Mouse (Mus musculus): ENCODE data around the gene Fam189a1. TPM values are rescaled to one million over a fixed set of nuclear protein-coding genes. Genes with fewer than 3 reads are reported as not detected.

Gene Fam189a1
- total and polyA plus RNA-seq, 3 experiments = 0.10 TPM; not detected in 2

- Histone ChIP-seq H3K4me1 (ENCODE audit: control insufficient read depth in 1 of 2, insufficient read depth in 2 of 2) (no peaks in the 10 kb centered on the region), H3K9me3 (replicated peaks; ENCODE audit: low read length) (peaks cover 36% of the 10 kb centered on the region), H3K4me3 (replicated peaks in 1 of 3; ENCODE audit: low read depth in 2 of 3, low read length in 2 of 3, poor library complexity in 1 of 3) (no peak overlapping the region), H3K27ac (ENCODE audit: insufficient read depth, low read depth) (no peak overlapping the region), H3K4me2 (ENCODE audit: insufficient read depth, low read depth, poor library complexity, severe bottlenecking) (no peak overlapping the region), H3K79me2 (replicated peaks; ENCODE audit: control insufficient read depth, extremely low read depth, insufficient read depth, poor library complexity, severe bottlenecking) (no peaks in the 10 kb centered on the region), H3K27me3 (replicated peaks) (peaks cover 2% of the 10 kb centered on the region), H3K9ac (ENCODE audit: insufficient read depth, low read depth) (no peak overlapping the region), H3K36me3 (replicated peaks in 1 of 2; ENCODE audit: control insufficient read depth in 1 of 2, insufficient read depth in 1 of 2, low read length in 1 of 2) (no peaks in the 10 kb centered on the region)
- TF ChIP-seq TCF12 (IDR thresholded peaks at IDR 0.05; ENCODE audit: low read depth, low read length) = no peak
- TF ChIP-seq MEF2A (IDR thresholded peaks at IDR 0.05; ENCODE audit: borderline replicate concordance, low read depth, low read length) = no peak
- TF ChIP-seq ZKSCAN1 (IDR thresholded peaks at IDR 0.05; ENCODE audit: borderline replicate concordance, low read depth, low read length) = no peak
- no peak for TF ChIP-seq HCFC1 (IDR thresholded peaks at IDR 0.05; ENCODE audit: low read depth, low read length)
- no peak for TF ChIP-seq MAX (IDR thresholded peaks at IDR 0.05; ENCODE audit: low read length)
- TF ChIP-seq CHD2 (IDR thresholded peaks at IDR 0.05; ENCODE audit: low read length) = no peak
- no peak for TF ChIP-seq RAD21 (IDR thresholded peaks at IDR 0.05; ENCODE audit: low read depth, low read length)
- TF ChIP-seq MXI1 (IDR thresholded peaks at IDR 0.05; ENCODE audit: low read depth, low read length) = no peak
- TF ChIP-seq JUN (IDR thresholded peaks at IDR 0.05; ENCODE audit: insufficient read depth, low read depth, low read length) = no peak
- no peak for TF ChIP-seq ZC3H11A (IDR thresholded peaks at IDR 0.05; ENCODE audit: low read depth, low read length)
- no peak for TF ChIP-seq MAFK (IDR thresholded peaks at IDR 0.05; ENCODE audit: insufficient replicate concordance, low read length)
- no peak for TF ChIP-seq IRF4 (IDR thresholded peaks at IDR 0.05; ENCODE audit: low read depth, low read length)
- no peak for TF ChIP-seq E2F4 (IDR thresholded peaks at IDR 0.05; ENCODE audit: insufficient replicate concordance, low read depth, low read length)
- in situ Hi-C loops (cut with MboI; ENCODE audit: low pct_ligation_motif_present, low pct_unique_long_range_greater_than_20kb, low sequenced_read_pairs) = no loop called here
- no peak for DNase-seq (ENCODE audit: extremely low read depth)
- dilution Hi-C loops (cut with MboI; ENCODE audit: extremely low pct_ligation_motif_present, extremely low pct_unique_long_range_greater_than_20kb, low sequenced_read_pairs) = no loop called here
Measured at GRCm38 (mm10) chr7:65093314-65093713, 63.1 kb downstream of the Fam189a1 start.

DNA sequence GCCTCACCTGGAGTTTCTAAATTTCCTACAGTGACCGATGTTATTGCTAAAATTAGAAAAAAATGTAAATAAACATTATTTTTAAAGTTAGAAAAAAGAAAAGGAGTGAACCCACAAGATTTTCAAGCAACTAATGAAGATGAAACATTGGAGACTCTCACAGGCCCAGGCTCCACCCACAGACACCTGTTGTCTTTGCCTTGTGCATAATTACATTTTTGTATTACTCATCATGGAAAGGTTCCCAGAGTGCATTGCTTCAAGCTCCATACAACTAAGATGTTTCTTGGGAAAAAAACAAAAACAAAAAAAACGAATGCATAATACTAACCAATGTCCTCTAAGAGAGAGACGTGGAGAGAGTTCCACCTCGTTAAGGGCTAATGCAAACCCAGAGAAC is 64.9 kb downstream of the Fam189a1 start:
- no peak overlapping the region for H3K4me3 ChIP-seq (replicated peaks in 1 of 3; ENCODE audit: low read depth in 2 of 3, low read length in 2 of 3, poor library complexity in 1 of 3)
- H3K4me1 ChIP-seq (ENCODE audit: control insufficient read depth in 1 of 2, insufficient read depth in 2 of 2) = no peaks in the 10 kb centered on the region
- no peaks in the 10 kb centered on the region for H3K79me2 ChIP-seq (replicated peaks; ENCODE audit: control insufficient read depth, extremely low read depth, insufficient read depth, poor library complexity, severe bottlenecking)
- TF ChIP-seq HCFC1 (IDR thresholded peaks at IDR 0.05; ENCODE audit: low read depth, low read length) (no peak), RAD21 (IDR thresholded peaks at IDR 0.05; ENCODE audit: low read depth, low read length) (no peak), NRF1 (IDR thresholded peaks at IDR 0.05; ENCODE audit: low read depth, low read length) (no peak), MXI1 (IDR thresholded peaks at IDR 0.05; ENCODE audit: low read depth, low read length) (no peak), POLR2A (IDR thresholded peaks at IDR 0.05; ENCODE audit: low read depth, low read length) (no peak), NELFE (IDR thresholded peaks at IDR 0.05; ENCODE audit: low read depth, low read length) (no peak), ZC3H11A (IDR thresholded peaks at IDR 0.05; ENCODE audit: low read depth, low read length) (no peak), JUN (IDR thresholded peaks at IDR 0.05; ENCODE audit: insufficient read depth, low read depth, low read length) (no peak), EP300 (IDR thresholded peaks at IDR 0.05; ENCODE audit: low read length) (no peak), JUND (conservative IDR thresholded peaks at IDR 0.05; ENCODE audit: low read depth, low read length) (no peak)
- H3K9ac ChIP-seq (ENCODE audit: insufficient read depth, low read depth) = no peak overlapping the region
- peaks cover 33% of the 10 kb centered on the region for H3K9me3 ChIP-seq (replicated peaks; ENCODE audit: low read length)
- dilution Hi-C loops (cut with MboI; ENCODE audit: extremely low pct_ligation_motif_present, extremely low pct_unique_long_range_greater_than_20kb, low sequenced_read_pairs) (no loop called here), in situ Hi-C loops (cut with MboI; ENCODE audit: low pct_ligation_motif_present, low pct_unique_long_range_greater_than_20kb, low sequenced_read_pairs) (no loop called here)
- H3K27ac ChIP-seq (ENCODE audit: insufficient read depth, low read depth) = no peak overlapping the region
- H3K27me3 ChIP-seq (replicated peaks) = peaks cover 2% of the 10 kb centered on the region
- no peaks in the 10 kb centered on the region for H3K36me3 ChIP-seq (replicated peaks in 1 of 2; ENCODE audit: control insufficient read depth in 1 of 2, insufficient read depth in 1 of 2, low read length in 1 of 2)
- H3K4me2 ChIP-seq (ENCODE audit: insufficient read depth, low read depth, poor library complexity, severe bottlenecking) = no peak overlapping the region
- no peak for DNase-seq (ENCODE audit: extremely low read depth)
